Mouse (Mus musculus): ENCODE measurements around the gene Pkd2. TPM values are rescaled to one million over a fixed set of nuclear protein-coding genes. Genes with fewer than 3 reads are reported as not detected.

The Pkd2 gene
- polyA plus RNA-seq, 2 experiments from 2014 or later, result 0.11 TPM; not detected in 1

DNA sequence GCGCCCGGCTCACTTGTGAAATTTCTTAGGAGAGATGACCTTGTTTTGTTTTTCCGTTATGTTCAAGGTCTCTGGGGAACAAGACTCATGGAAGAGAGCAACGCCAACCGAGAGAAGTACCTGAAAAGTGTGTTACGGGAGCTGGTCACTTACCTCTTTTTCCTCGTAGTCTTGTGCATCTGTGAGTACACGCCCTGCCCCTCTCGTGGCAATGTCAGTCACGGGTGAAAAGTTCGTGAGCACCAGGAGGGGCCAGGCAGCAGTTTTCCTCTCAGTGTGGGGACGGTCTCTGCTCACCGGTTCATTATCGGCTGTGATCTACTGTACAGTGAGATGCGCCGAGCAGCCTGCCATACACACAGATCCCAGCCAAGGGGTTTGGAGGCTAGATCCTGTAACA, 7.6 kb downstream of the Pkd2 start:
- ATAC-seq, result no peak

DNA sequence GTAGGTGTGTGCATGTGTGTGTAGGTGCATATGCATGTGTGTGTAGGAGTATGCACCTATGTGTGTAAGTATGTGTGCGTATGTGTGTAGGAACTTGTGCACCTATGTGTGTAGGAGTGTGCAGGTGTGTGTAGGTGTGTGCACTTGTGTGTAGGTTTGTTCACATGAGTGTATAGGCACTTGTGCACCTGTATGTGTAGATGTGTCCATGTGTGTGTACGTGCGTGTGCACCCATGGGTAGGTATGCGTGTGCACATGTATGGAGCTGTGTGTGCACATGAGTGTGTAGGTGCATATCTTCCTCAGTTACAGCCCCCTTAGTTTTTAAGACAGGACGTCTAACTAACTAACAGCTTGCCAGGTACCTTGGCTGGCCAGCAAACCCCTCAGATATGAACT, 9.3 kb downstream of the Pkd2 start:
- ATAC-seq, result no peak

GRCm38 (mm10) chr5:104470981-104471391, 11.7 kb downstream of the Pkd2 start:
- no peak for ATAC-seq

DNA sequence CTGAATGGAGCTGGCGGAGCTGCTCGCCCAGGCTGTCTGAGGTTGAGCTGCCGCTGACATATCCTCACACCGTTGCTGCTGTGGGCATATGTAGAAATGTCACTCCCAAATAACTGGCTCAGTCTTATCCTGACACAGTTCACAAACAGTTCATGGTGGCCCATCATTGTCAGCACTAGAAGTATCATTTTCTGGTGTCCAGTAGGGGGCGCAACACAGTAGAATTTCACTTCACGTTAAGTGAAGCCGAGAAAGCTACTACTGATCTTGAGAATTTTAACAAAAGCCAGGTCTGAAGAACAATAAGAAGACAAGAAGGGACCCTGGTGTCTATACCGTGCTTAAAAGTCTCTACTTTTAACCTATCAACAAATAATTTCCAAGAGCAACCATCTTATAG, 13.1 kb downstream of the Pkd2 start:
- no peak for ATAC-seq

- ATAC-seq, result no peak
These were observed 21.1 kb downstream of the Pkd2 start for GRCm38 (mm10) chr5:104480367-104480766.

DNA sequence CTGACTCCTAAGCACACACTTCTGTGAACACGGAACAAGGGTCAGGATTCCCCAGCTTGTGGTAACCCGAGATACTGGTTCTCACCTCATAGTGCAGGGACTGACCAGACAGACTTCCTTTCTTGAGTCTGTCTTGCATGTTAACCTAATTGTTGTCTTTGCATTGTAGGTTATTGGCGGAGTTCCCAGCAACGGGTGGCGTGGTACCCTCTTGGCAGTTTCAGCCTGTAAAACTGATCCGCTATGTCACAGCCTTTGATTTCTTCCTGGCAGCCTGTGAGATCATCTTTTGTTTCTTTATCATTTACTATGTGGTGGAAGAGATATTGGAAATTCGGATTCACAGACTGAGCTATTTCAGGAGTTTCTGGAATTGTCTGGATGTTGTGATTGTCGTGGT, 23.6 kb downstream of the Pkd2 start:
- no peak for ATAC-seq

DNA sequence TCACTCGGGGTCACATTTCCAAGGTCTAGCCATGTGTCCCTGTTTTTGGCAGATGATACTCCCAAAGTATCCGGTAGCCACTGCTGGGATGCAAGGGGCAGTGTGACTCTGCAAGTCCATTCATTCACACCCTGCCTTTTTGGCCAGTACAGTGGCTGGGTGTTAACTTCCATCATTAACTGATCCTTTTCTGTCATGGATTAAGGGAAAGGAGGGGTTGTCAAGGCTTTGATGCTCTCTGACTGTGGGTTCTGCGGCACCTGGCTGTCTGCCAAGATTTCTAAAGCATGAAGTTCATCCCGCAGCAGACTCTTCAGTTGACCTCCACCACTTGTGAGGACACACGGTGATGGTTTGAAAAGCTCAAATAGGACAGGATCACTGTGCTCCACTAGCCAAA, 32.3 kb downstream of the Pkd2 start:
- no peak for ATAC-seq

- ATAC-seq, result no peak
These were observed 45.6 kb downstream of the Pkd2 start for GRCm38 (mm10) chr5:104504883-104505282.

GRCm38 (mm10) chr5:104507829-104508194, 48.6 kb downstream of the Pkd2 start:
- ATAC-seq, result no peak

DNA sequence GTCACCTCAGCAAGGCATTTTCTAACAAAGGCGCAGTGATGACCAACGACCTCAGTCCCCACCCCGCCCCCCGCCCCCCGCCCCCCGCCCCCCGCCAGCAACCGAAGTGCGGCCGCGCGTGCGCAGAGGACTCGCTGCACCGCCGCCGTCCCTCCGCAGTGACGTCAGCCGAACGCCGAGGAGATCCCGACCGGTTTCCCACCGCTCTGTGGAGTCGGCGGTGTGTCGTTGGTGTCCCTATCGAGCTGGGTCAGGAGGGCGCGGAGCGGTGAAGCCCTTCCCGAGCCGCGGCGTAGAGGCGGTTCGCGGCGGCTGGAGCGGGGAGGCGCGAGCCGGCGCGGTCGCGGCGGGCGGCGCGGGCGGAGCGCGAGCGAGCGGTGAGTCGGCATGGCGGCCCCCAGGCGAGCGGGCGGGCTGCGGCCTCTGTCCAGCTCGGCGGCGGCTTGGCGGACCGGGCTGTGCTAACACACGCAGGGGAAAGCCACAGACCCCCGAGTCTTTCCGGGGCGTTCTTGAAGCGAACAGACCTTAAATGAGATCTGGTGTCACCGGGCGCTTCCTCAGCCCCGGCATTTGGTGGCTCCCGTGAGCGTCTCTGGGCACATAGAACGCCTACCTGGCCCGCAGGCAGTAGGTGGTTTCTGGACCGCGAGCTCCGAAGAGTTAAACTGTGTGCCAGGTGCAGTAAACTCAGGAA, 49.1 kb downstream of the Pkd2 start, which contains the start of gene BC005561:
TSS of gene BC005561 (plus strand) at position 158 of the 697 bp plus-strand sequence.
- peak; percentile 69 for ATAC-seq

GRCm38 (mm10) chr5:104511211-104511610, 52.0 kb downstream of the Pkd2 start:
- ATAC-seq, result no peak

- no peak for ATAC-seq
These were observed 79.4 kb downstream of the Pkd2 start for GRCm38 (mm10) chr5:104538612-104539011.

DNA sequence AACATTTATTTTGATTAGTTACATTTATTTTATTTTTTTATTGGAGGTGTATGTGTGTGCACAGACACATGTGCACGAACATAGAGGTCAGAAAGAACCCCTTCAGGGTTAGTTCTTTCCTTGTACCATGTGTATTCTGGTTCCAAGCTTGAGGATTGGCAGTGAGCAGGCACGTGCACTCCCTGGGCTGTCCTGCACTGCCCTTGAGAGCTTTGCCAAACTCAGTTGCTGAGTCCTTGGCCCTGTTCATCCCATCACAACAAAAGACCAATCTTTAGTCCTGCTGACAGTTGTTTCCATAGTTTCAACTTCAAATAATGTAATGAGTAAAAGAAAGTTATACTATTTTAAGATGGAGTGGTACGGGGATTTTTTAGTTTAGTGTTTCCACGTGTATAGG, 80.1 kb downstream of the Pkd2 start:
- ATAC-seq, result no peak

Other genes with a start within 250 kb of the Pkd2 start
- not detected for gene Ibsp, start 160.3 kb upstream of the Pkd2 start, polyA plus RNA-seq (2017; shearing (Covaris generic))
- gene Mepe, start 134.1 kb upstream of the Pkd2 start, polyA plus RNA-seq (2017; shearing (Covaris generic)), result not detected
- gene Spp1, start 24.3 kb upstream of the Pkd2 start, polyA plus RNA-seq (2017; shearing (Covaris generic)), result under 1 TPM; 0.93 to 0.94 TPM
- gene BC005561, start 48.9 kb downstream of the Pkd2 start, polyA plus RNA-seq (2017; shearing (Covaris generic)), result 1 to 10 TPM; 2.4 to 3.0 TPM

Measured in activated CD4-positive, CD25-positive, alpha-beta regulatory T cell, adult 4 months (primary cell).